Mouse (Mus musculus) embryonic facial prominence, embryonic 11.5 days (tissue): ENCODE data around the gene Pou6f2. TPM values are rescaled to one million over a fixed set of nuclear protein-coding genes. Genes with fewer than 3 reads are reported as not detected.

ENCODE experiments used
- ATAC-seq: fragments of 200-750 bp; cut with Nextera tagmentation; replicated peaks from 2 replicates; pipeline ENCODE4 v1.8.0; 2017; ENCODE audit warnings: low read depth; ENCODE audit not compliant: insufficient number of reproducible peaks, low FRiP score, low TSS enrichment
- DNase-seq: peaks from one replicate; pipeline ENCODE4 v3.0.0-alpha.2; 2015; ENCODE audit warnings: low spot score
- H3K27ac ChIP-seq: fragments of 300-500 bp; sonication (generic); replicated peaks from 2 replicates; pipeline ENCODE4 v1.5.1; 2014; ENCODE audit warnings: mild to moderate bottlenecking, low read depth, low read length, control low read depth
- H3K27me3 ChIP-seq: fragments of 300-500 bp; sonication (generic); 2 replicates; pipeline ENCODE4 v1.6.1; 2014; ENCODE audit warnings: mild to moderate bottlenecking, low read length, moderate library complexity, mixed read lengths; ENCODE audit not compliant: control insufficient read depth, insufficient read depth
- H3K36me3 ChIP-seq: fragments of 300-500 bp; sonication (generic); replicated peaks from 2 replicates; pipeline ENCODE4 v1.6.1; 2014; ENCODE audit warnings: low read depth, mild to moderate bottlenecking, low read length, moderate library complexity, mixed read lengths; ENCODE audit not compliant: control insufficient read depth, insufficient read depth
- H3K4me1 ChIP-seq: fragments of 300-500 bp; sonication (generic); 2 replicates; pipeline ENCODE4 v1.6.1; 2014; ENCODE audit warnings: low read length, mixed read lengths; ENCODE audit not compliant: control insufficient read depth, insufficient read depth
- H3K4me2 ChIP-seq: fragments of 300-500 bp; sonication (generic); 2 replicates; pipeline ENCODE4 v1.6.1; 2014; ENCODE audit warnings: low read depth, mild to moderate bottlenecking, control low read depth, low read length, moderate library complexity
- H3K4me3 ChIP-seq: fragments of 300-500 bp; sonication (generic); 2 replicates; pipeline ENCODE4 v1.5.1; 2014; ENCODE audit warnings: low read depth, low read length, control low read depth
- H3K9ac ChIP-seq: fragments of 300-500 bp; sonication (generic); replicated peaks from 2 replicates; pipeline ENCODE4 v1.6.1; 2014; ENCODE audit warnings: mild to moderate bottlenecking, control low read depth, low read length
- H3K9me3 ChIP-seq: fragments of 300-500 bp; sonication (generic); replicated peaks from 2 replicates; pipeline ENCODE4 v1.6.1; 2016; ENCODE audit warnings: mild to moderate bottlenecking, low read length, inconsistent platforms, mixed read lengths; ENCODE audit not compliant: control insufficient read depth
- WGBS: fragments of 180-500 bp; shearing (Covaris S2); extraction: QIAGEN DNeasy Blood & Tissue Kit; methylation state at CpG from one replicate; pipeline ENCODE4 v1.1.7; 2014; 5-methylcytosine and 5-hydroxymethylcytosine counted together
- polyA plus RNA-seq: library from polyadenylated mRNA; unstranded; fragments of >200 nt; fragmentation: Nextera tagmentation; extraction: Ambion mirVana; gene quantifications from 2 replicates; pipeline ENCODE4 v1.2.1, GENCODE M21; 2014

Gene Pou6f2
- 1.0 and 2.2 TPM in 2 replicates for polyA plus RNA-seq

- Histone ChIP-seq H3K4me2 (no peak within 1 kb of the TSS), H3K27me3 (no peaks in the 10 kb centered on the region), H3K4me3 (no peak within 1 kb of the TSS), H3K4me1 (no peaks in the 10 kb centered on the region), H3K9me3 (no peaks in the 10 kb centered on the region), H3K27ac (no peak within 1 kb of the TSS), H3K9ac (no peak within 1 kb of the TSS), H3K36me3 (no peaks in the 10 kb centered on the region)
- DNase-seq (no peak), ATAC-seq (no peak)
- 83% methylated on average over 6 of the region's 6 CpGs for WGBS
Observed at GRCm38 (mm10) chr13:18397586-18397985, at the start of gene Pou6f2. Pou6f2 (minus strand) TSS chr13:18397686.

- no peaks in the 10 kb centered on the region for H3K27me3 ChIP-seq
- no peak overlapping the region for H3K4me2 ChIP-seq
- DNase-seq (no peak), ATAC-seq (no peak)
- 63% methylated on average over 3 of the region's 3 CpGs for WGBS
- H3K36me3 ChIP-seq: no peaks in the 10 kb centered on the region
- H3K9me3 ChIP-seq: no peaks in the 10 kb centered on the region
- H3K4me3 ChIP-seq: no peak overlapping the region
- no peaks in the 10 kb centered on the region for H3K4me1 ChIP-seq
- H3K27ac ChIP-seq: no peak overlapping the region
- no peak overlapping the region for H3K9ac ChIP-seq
Observed at GRCm38 (mm10) chr13:18439858-18440257, 42.4 kb upstream of the Pou6f2 start.

- DNase-seq (no peak), ATAC-seq (no peak)
- Histone ChIP-seq H3K27me3 (no peaks in the 10 kb centered on the region), H3K36me3 (no peaks in the 10 kb centered on the region), H3K4me2 (no peak overlapping the region), H3K4me1 (no peaks in the 10 kb centered on the region), H3K9ac (no peak overlapping the region), H3K4me3 (no peak overlapping the region), H3K27ac (no peak overlapping the region), H3K9me3 (no peaks in the 10 kb centered on the region)
- 90% methylated on average over 4 of the region's 4 CpGs for WGBS
Observed at GRCm38 (mm10) chr13:18387673-18388072, 9.8 kb downstream of the Pou6f2 start.

- no peak for ATAC-seq
- peak; percentile 67 for DNase-seq
- H3K4me1 ChIP-seq: no peaks in the 10 kb centered on the region
- no peak overlapping the region for H3K4me3 ChIP-seq
- no peaks in the 10 kb centered on the region for H3K9me3 ChIP-seq
- no peaks in the 10 kb centered on the region for H3K27me3 ChIP-seq
- H3K27ac ChIP-seq: no peak overlapping the region
- no peak overlapping the region for H3K9ac ChIP-seq
- H3K4me2 ChIP-seq: no peak overlapping the region
- 19% methylated on average over 2 of the region's 2 CpGs for WGBS
- no peaks in the 10 kb centered on the region for H3K36me3 ChIP-seq
Observed at GRCm38 (mm10) chr13:18363373-18363772, 34.1 kb downstream of the Pou6f2 start.

- Histone ChIP-seq H3K9ac (no peak overlapping the region), H3K27ac (no peak overlapping the region), H3K4me1 (no peaks in the 10 kb centered on the region), H3K36me3 (no peaks in the 10 kb centered on the region), H3K27me3 (no peaks in the 10 kb centered on the region), H3K9me3 (no peaks in the 10 kb centered on the region), H3K4me2 (no peak overlapping the region), H3K4me3 (no peak overlapping the region)
- no peak for ATAC-seq
- WGBS: 78% methylated on average over 4 of the region's 4 CpGs
- no peak for DNase-seq
Observed at GRCm38 (mm10) chr13:18344580-18345333, 52.7 kb downstream of the Pou6f2 start.

- H3K9me3 ChIP-seq: no peaks in the 10 kb centered on the region
- DNase-seq (no peak), ATAC-seq (no peak)
- no peak overlapping the region for H3K27ac ChIP-seq
- H3K4me3 ChIP-seq: no peak overlapping the region
- WGBS: 63% methylated on average over 10 of the region's 10 CpGs
- H3K9ac ChIP-seq: no peak overlapping the region
- H3K27me3 ChIP-seq: no peaks in the 10 kb centered on the region
- H3K36me3 ChIP-seq: no peaks in the 10 kb centered on the region
- no peaks in the 10 kb centered on the region for H3K4me1 ChIP-seq
- no peak overlapping the region for H3K4me2 ChIP-seq
Observed at GRCm38 (mm10) chr13:18338910-18339501, 58.5 kb downstream of the Pou6f2 start.

- no peak for ATAC-seq
- Histone ChIP-seq H3K9ac (no peak overlapping the region), H3K9me3 (no peaks in the 10 kb centered on the region), H3K4me2 (no peak overlapping the region), H3K4me3 (no peak overlapping the region), H3K4me1 (no peaks in the 10 kb centered on the region), H3K36me3 (no peaks in the 10 kb centered on the region), H3K27ac (no peak overlapping the region), H3K27me3 (no peaks in the 10 kb centered on the region)
- DNase-seq: no peak
- 80% methylated on average over 2 of the region's 2 CpGs for WGBS
Observed at GRCm38 (mm10) chr13:18338022-18338421, 59.5 kb downstream of the Pou6f2 start.

- no peaks in the 10 kb centered on the region for H3K4me1 ChIP-seq
- no peak overlapping the region for H3K4me3 ChIP-seq
- ATAC-seq (no peak), DNase-seq (no peak)
- no peak overlapping the region for H3K4me2 ChIP-seq
- no peak overlapping the region for H3K9ac ChIP-seq
- no peak overlapping the region for H3K27ac ChIP-seq
- no peaks in the 10 kb centered on the region for H3K36me3 ChIP-seq
- H3K27me3 ChIP-seq: no peaks in the 10 kb centered on the region
- WGBS: 91% methylated on average over 4 of the region's 4 CpGs
- no peaks in the 10 kb centered on the region for H3K9me3 ChIP-seq
Observed at GRCm38 (mm10) chr13:18334035-18334434, 63.5 kb downstream of the Pou6f2 start.
